Mouse (Mus musculus): ENCODE measurements around the gene Dpp9. TPM values are rescaled to one million over a fixed set of nuclear protein-coding genes. Genes with fewer than 3 reads are reported as not detected.

Dpp9 gene
- polyA plus RNA-seq, 1 experiment = 85.6 TPM

GRCm38 (mm10) chr17:56233818-56234469 lies 15.2 kb upstream of the Dpp9 start:
- H3K27me3 ChIP-seq (ENCODE audit: control insufficient read depth, insufficient read depth, low read length) = no peaks in the 10 kb centered on the region
- no peak overlapping the region for H3K4me3 ChIP-seq (ENCODE audit: control insufficient read depth, insufficient read depth, low read length)
- no peaks in the 10 kb centered on the region for H3K4me1 ChIP-seq (replicated peaks; ENCODE audit: control insufficient read depth, insufficient read depth, low read length)
- no peaks in the 10 kb centered on the region for H3K36me3 ChIP-seq (ENCODE audit: control insufficient read depth, insufficient read depth, low read length)
- TF ChIP-seq POLR2A (IDR thresholded peaks at IDR 0.05; ENCODE audit: control insufficient read depth, extremely low read depth, insufficient read depth, low read length, poor library complexity) (no peak), CTCF (IDR thresholded peaks at IDR 0.05; ENCODE audit: borderline replicate concordance, control insufficient read depth, extremely low read depth, insufficient read depth, low read length, poor library complexity) (no peak)
- DNase-seq = no peak
- WGBS = 4% methylated on average over 14 of the region's 14 CpGs
- no peak overlapping the region for H3K27ac ChIP-seq (ENCODE audit: control insufficient read depth, insufficient read depth, low read length)

DNA sequence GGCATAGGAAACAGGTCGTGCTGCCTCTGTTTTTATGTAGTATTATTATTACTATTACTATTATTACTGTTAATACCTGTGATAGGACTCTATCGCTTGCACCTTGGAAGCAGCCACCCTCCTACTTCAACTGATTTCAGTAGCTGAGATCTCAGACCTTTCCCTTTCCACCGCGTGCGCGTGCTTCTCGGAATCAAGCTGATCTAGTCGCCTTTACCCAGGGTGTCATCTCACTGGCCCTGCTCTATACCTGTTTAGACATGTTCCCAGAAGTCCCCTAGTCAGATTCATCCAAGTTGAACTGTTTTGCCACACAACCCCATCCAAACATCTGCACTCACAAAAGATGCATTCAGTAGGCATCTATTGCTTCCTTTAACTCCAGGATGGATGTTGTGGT lies 14.7 kb upstream of the Dpp9 start:
- TF ChIP-seq CTCF (IDR thresholded peaks at IDR 0.05; ENCODE audit: borderline replicate concordance, control insufficient read depth, extremely low read depth, insufficient read depth, low read length, poor library complexity) (no peak), POLR2A (IDR thresholded peaks at IDR 0.05; ENCODE audit: control insufficient read depth, extremely low read depth, insufficient read depth, low read length, poor library complexity) (no peak)
- no peaks in the 10 kb centered on the region for H3K36me3 ChIP-seq (ENCODE audit: control insufficient read depth, insufficient read depth, low read length)
- no peak for DNase-seq
- no peak overlapping the region for H3K4me3 ChIP-seq (ENCODE audit: control insufficient read depth, insufficient read depth, low read length)
- no peaks in the 10 kb centered on the region for H3K4me1 ChIP-seq (replicated peaks; ENCODE audit: control insufficient read depth, insufficient read depth, low read length)
- WGBS = 59% methylated on average over 8 of the region's 8 CpGs
- H3K27me3 ChIP-seq (ENCODE audit: control insufficient read depth, insufficient read depth, low read length) = no peaks in the 10 kb centered on the region
- no peak overlapping the region for H3K27ac ChIP-seq (ENCODE audit: control insufficient read depth, insufficient read depth, low read length)

GRCm38 (mm10) chr17:56229943-56230342 lies 11.2 kb upstream of the Dpp9 start:
- no peak overlapping the region for H3K4me3 ChIP-seq (ENCODE audit: control insufficient read depth, insufficient read depth, low read length)
- no peaks in the 10 kb centered on the region for H3K36me3 ChIP-seq (ENCODE audit: control insufficient read depth, insufficient read depth, low read length)
- no peak for TF ChIP-seq POLR2A (IDR thresholded peaks at IDR 0.05; ENCODE audit: control insufficient read depth, extremely low read depth, insufficient read depth, low read length, poor library complexity)
- TF ChIP-seq CTCF (IDR thresholded peaks at IDR 0.05; ENCODE audit: borderline replicate concordance, control insufficient read depth, extremely low read depth, insufficient read depth, low read length, poor library complexity) = no peak
- no peaks in the 10 kb centered on the region for H3K4me1 ChIP-seq (replicated peaks; ENCODE audit: control insufficient read depth, insufficient read depth, low read length)
- WGBS = 78% methylated on average over 10 of the region's 10 CpGs
- no peaks in the 10 kb centered on the region for H3K27me3 ChIP-seq (ENCODE audit: control insufficient read depth, insufficient read depth, low read length)
- H3K27ac ChIP-seq (ENCODE audit: control insufficient read depth, insufficient read depth, low read length) = no peak overlapping the region
- DNase-seq = no peak

- Histone ChIP-seq H3K27ac (ENCODE audit: control insufficient read depth, insufficient read depth, low read length) (no peak overlapping the region), H3K4me3 (ENCODE audit: control insufficient read depth, insufficient read depth, low read length) (no peak overlapping the region), H3K27me3 (ENCODE audit: control insufficient read depth, insufficient read depth, low read length) (no peaks in the 10 kb centered on the region), H3K36me3 (ENCODE audit: control insufficient read depth, insufficient read depth, low read length) (no peaks in the 10 kb centered on the region), H3K4me1 (replicated peaks; ENCODE audit: control insufficient read depth, insufficient read depth, low read length) (no peaks in the 10 kb centered on the region)
- 85% methylated on average over 3 of the region's 3 CpGs for WGBS
- no peak for DNase-seq
- TF ChIP-seq POLR2A (IDR thresholded peaks at IDR 0.05; ENCODE audit: control insufficient read depth, extremely low read depth, insufficient read depth, low read length, poor library complexity) (no peak), CTCF (IDR thresholded peaks at IDR 0.05; ENCODE audit: borderline replicate concordance, control insufficient read depth, extremely low read depth, insufficient read depth, low read length, poor library complexity) (no peak)
Measured at GRCm38 (mm10) chr17:56226566-56226965, 7.9 kb upstream of the Dpp9 start.

DNA sequence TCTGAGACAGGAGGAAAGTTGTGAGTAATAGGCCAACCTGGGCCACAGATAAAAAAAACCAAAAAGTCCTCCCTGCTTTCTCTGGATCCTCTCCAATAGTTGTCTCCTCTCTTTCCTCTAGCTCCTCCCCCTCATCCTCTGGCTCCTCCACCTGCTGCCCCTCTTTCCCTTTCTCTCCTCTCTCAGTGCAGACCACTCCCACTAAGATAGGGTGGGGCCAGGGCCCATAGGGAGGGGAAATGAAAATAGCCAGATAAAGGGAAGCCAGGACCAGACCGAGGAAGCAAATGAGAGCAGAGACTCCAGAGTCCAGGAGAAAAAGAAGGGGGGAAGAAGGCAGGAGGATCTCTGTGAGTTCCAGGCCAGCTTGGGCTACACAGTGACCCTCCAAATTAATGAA lies 6.2 kb upstream of the Dpp9 start:
- no peaks in the 10 kb centered on the region for H3K4me1 ChIP-seq (replicated peaks; ENCODE audit: control insufficient read depth, insufficient read depth, low read length)
- DNase-seq = no peak
- H3K4me3 ChIP-seq (ENCODE audit: control insufficient read depth, insufficient read depth, low read length) = no peak overlapping the region
- TF ChIP-seq POLR2A (IDR thresholded peaks at IDR 0.05; ENCODE audit: control insufficient read depth, extremely low read depth, insufficient read depth, low read length, poor library complexity) (no peak), CTCF (IDR thresholded peaks at IDR 0.05; ENCODE audit: borderline replicate concordance, control insufficient read depth, extremely low read depth, insufficient read depth, low read length, poor library complexity) (no peak)
- no peaks in the 10 kb centered on the region for H3K36me3 ChIP-seq (ENCODE audit: control insufficient read depth, insufficient read depth, low read length)
- H3K27me3 ChIP-seq (ENCODE audit: control insufficient read depth, insufficient read depth, low read length) = no peaks in the 10 kb centered on the region
- no peak overlapping the region for H3K27ac ChIP-seq (ENCODE audit: control insufficient read depth, insufficient read depth, low read length)
- WGBS = 32% methylated on average over 1 of the region's 1 CpGs

DNA sequence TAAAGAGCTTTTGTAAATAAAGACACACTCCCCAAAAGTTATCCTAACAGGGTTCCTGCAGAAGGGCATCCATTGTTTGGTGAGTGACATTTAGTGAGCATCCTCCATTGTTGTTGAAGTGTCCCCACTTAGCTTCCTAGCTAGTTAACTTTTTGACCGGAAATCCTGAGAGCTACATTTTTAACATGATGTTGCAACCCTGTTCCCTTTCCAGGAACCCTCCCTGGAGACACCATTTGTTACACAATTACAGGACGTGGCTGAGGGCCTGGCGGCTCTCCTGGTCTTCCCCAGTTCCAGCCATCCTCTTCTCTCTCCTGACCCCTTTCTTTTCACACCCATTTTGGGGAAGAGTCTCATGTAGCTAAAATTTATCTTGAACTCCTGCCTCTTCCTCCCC lies 1.1 kb upstream of the Dpp9 start:
- H3K4me1 ChIP-seq (replicated peaks; ENCODE audit: control insufficient read depth, insufficient read depth, low read length) = peaks cover 17% of the 10 kb centered on the region
- H3K36me3 ChIP-seq (ENCODE audit: control insufficient read depth, insufficient read depth, low read length) = no peaks in the 10 kb centered on the region
- no peaks in the 10 kb centered on the region for H3K27me3 ChIP-seq (ENCODE audit: control insufficient read depth, insufficient read depth, low read length)
- no peak overlapping the region for H3K27ac ChIP-seq (ENCODE audit: control insufficient read depth, insufficient read depth, low read length)
- 65% methylated on average over 3 of the region's 3 CpGs for whole genome bisulfite sequencing
- DNase-seq = no peak
- no peak for TF ChIP-seq POLR2A (IDR thresholded peaks at IDR 0.05; ENCODE audit: control insufficient read depth, extremely low read depth, insufficient read depth, low read length, poor library complexity)
- no peak for TF ChIP-seq CTCF (IDR thresholded peaks at IDR 0.05; ENCODE audit: borderline replicate concordance, control insufficient read depth, extremely low read depth, insufficient read depth, low read length, poor library complexity)
- H3K4me3 ChIP-seq (ENCODE audit: control insufficient read depth, insufficient read depth, low read length) = no peak overlapping the region

DNA sequence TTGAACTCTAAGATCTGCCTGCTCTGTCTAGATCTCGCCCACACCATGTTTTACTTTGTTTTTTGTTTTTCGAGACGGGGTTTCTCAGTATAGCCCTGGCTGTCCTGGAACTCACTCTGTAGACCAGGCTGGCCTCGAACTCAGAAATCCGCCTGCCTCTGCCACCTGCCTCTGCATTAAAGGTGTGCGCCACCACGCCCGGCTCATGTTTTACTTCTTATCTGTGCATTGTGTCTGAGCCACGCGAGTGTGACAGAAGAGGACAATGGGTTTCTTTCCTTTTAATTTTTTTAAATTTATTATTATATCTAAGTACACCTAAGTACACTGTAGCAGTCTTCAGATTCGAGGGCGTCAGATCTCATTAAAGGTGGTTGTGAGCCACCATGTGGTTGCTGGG lies 546 bp upstream of the Dpp9 start:
- Histone ChIP-seq H3K27ac (ENCODE audit: control insufficient read depth, insufficient read depth, low read length) (peak overlapping the region; percentile 22; the same call in 1 of the 2 replicates), H3K4me3 (ENCODE audit: control insufficient read depth, insufficient read depth, low read length) (peak overlapping the region; percentile 76), H3K36me3 (ENCODE audit: control insufficient read depth, insufficient read depth, low read length) (no peaks in the 10 kb centered on the region), H3K4me1 (replicated peaks; ENCODE audit: control insufficient read depth, insufficient read depth, low read length) (peaks cover 17% of the 10 kb centered on the region), H3K27me3 (ENCODE audit: control insufficient read depth, insufficient read depth, low read length) (no peaks in the 10 kb centered on the region)
- no peak for DNase-seq
- WGBS = 46% methylated on average over 12 of the region's 12 CpGs
- TF ChIP-seq POLR2A (IDR thresholded peaks at IDR 0.05; ENCODE audit: control insufficient read depth, extremely low read depth, insufficient read depth, low read length, poor library complexity) (no peak), CTCF (IDR thresholded peaks at IDR 0.05; ENCODE audit: borderline replicate concordance, control insufficient read depth, extremely low read depth, insufficient read depth, low read length, poor library complexity) (no peak)

Measured in thymus, adult 2 months (tissue).